8 mouse cellular contexts compared by ENCODE assay signal in the genomic region with DNA sequence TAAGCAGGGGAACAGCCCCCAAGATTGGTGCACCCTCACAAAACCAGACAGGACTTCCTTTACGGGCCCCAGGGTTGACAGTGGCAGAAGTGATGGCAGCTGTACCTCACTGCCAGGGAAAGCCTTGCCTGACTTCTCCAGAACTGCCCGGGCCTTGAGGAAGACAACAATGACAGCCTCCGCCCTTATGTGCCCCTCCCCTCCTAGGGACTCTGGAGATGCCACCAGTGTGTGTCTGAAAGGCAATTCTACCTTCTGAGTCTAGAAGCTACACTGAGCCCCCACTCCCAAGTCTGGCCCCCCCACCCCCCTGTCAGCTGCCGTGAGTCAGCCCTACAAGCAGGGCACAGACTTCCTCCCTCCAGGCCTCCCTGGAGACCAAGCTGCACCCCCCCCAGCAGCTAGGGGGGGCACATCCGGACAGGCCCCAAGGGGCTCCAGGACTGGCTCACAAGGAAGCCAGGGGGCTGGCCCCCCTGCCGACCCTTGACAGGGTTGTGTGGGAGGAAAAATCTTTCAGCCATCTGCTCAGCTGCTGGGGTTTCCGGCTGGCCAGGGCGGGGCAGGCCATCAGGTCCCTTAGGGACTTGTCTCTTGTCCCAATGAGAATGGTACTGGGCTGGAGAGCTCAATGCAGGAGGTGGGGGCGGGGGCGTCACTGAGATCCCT. TPM values are rescaled to one million over a fixed set of nuclear protein-coding genes. Genes with fewer than 3 reads are reported as not detected.
DNase-seq lines count a peak whose midpoint lies in the region; ATAC-seq lines count a peak whose summit lies in the region.

No protein-coding gene starts in this region.

- peak overlapping the region; percentile 37; the same call in 1 of the 2 replicates for H3K9ac ChIP-seq in kidney, embryonic 14.5 days (ENCODE audit: low read depth, low read length)
- no peak overlapping the region; the same call in 1 of the 2 replicates for H3K9ac ChIP-seq in stomach, embryonic 14.5 days (replicated peaks; ENCODE audit: low read depth, low read length)

- peak; percentile 14 for ATAC-seq in kidney, embryonic 14.5 days (ENCODE audit: low FRiP score, low TSS enrichment)
- no peak; the same call in 1 of the 2 replicates for ATAC-seq in stomach, embryonic 14.5 days (ENCODE audit: insufficient number of reproducible peaks, insufficient read depth, low FRiP score, low read depth)

- no peaks in the 10 kb centered on the region for H3K27me3 ChIP-seq in kidney, embryonic 14.5 days (ENCODE audit: control insufficient read depth, insufficient read depth, low read length)
- H3K27me3 ChIP-seq in stomach, embryonic 14.5 days (ENCODE audit: control insufficient read depth, insufficient read depth, low read length), result no peaks in the 10 kb centered on the region

- peaks cover 49% of the 10 kb centered on the region for H3K4me1 ChIP-seq in kidney, embryonic 14.5 days (ENCODE audit: control insufficient read depth, insufficient read depth, low read length)
- H3K4me1 ChIP-seq in stomach, embryonic 14.5 days (ENCODE audit: control insufficient read depth, insufficient read depth, low read length), result peaks cover 41% of the 10 kb centered on the region

- H3K4me2 ChIP-seq in kidney, embryonic 14.5 days (replicated peaks; ENCODE audit: low read depth, low read length), result peak overlapping the region; percentile 92
- H3K4me2 ChIP-seq in stomach, embryonic 14.5 days (replicated peaks; ENCODE audit: low read depth, low read length), result peak overlapping the region; percentile 88

- WGBS in kidney, embryonic 14.5 days, result 19% methylated on average over 10 of the region's 10 CpGs
- 42% methylated on average over 10 of the region's 10 CpGs for WGBS in stomach, embryonic 14.5 days

- H3K4me3 ChIP-seq in kidney, embryonic 14.5 days (ENCODE audit: low read length), result peak overlapping the region; percentile 79
- H3K4me3 ChIP-seq in stomach, embryonic 14.5 days (ENCODE audit: low read depth, low read length), result no peak overlapping the region

- H3K36me3 ChIP-seq in kidney, embryonic 14.5 days (ENCODE audit: control insufficient read depth, insufficient read depth, low read length), result no peaks in the 10 kb centered on the region
- no peaks in the 10 kb centered on the region for H3K36me3 ChIP-seq in stomach, embryonic 14.5 days (ENCODE audit: control insufficient read depth, insufficient read depth, low read length)

- no peaks in the 10 kb centered on the region for H3K9me3 ChIP-seq in kidney, embryonic 14.5 days (ENCODE audit: control insufficient read depth, low read length)
- H3K9me3 ChIP-seq in stomach, embryonic 14.5 days (ENCODE audit: control insufficient read depth, low read depth, low read length), result no peaks in the 10 kb centered on the region

- peak; percentile 53 for DNase-seq in 3T3-L1 (ENCODE audit: low read depth, low spot score)
- DNase-seq in NIH3T3 (ENCODE audit: low read depth), result peak; percentile 72
- DNase-seq in heart, adult 9 months (ENCODE audit: low spot score in 2 of 2), result peak; percentile 87 to 93
- DNase-seq in lung, postnatal 10 days, result peak; percentile 89
- DNase-seq in layer of hippocampus, postnatal 25 days (ENCODE audit: extremely low spot score in 1 of 2, low spot score in 1 of 2), result no peak
- no peak for DNase-seq in urinary bladder, postnatal 14 days (ENCODE audit: low spot score)

- H3K27ac ChIP-seq in kidney, embryonic 14.5 days (ENCODE audit: low read depth, low read length), result peak overlapping the region; percentile 73; the same call in 1 of the 2 replicates
- peak overlapping the region; percentile 21; the same call in 1 of the 2 replicates for H3K27ac ChIP-seq in stomach, embryonic 14.5 days (ENCODE audit: low read length)

RNA-seq across cellular contexts. Expression of gene Sh2b3, which starts 3.7 kb away (rescaled TPM):
- polyA plus RNA-seq in kidney, embryonic 14.5 days (2014; fragmentation: Nextera tagmentation; extraction: Ambion mirVana), result 18.1 and 22.9 TPM in 2 replicates
- 15.4 and 17.2 TPM in 2 replicates for polyA plus RNA-seq in stomach, embryonic 14.5 days (2014; fragmentation: Nextera tagmentation; extraction: Ambion mirVana)
- 10 to 100 TPM; 22.0 TPM for total RNA-seq in layer of hippocampus, postnatal 25 days (2021)

RNA-seq across cellular contexts. Expression of gene Pheta1, which starts 15.1 kb away (rescaled TPM):
- polyA plus RNA-seq in kidney, embryonic 14.5 days (2014; fragmentation: Nextera tagmentation; extraction: Ambion mirVana), result 16.1 and 22.6 TPM in 2 replicates
- 17.6 and 17.8 TPM in 2 replicates for polyA plus RNA-seq in stomach, embryonic 14.5 days (2014; fragmentation: Nextera tagmentation; extraction: Ambion mirVana)
- total RNA-seq in layer of hippocampus, postnatal 25 days (2021), result 10 to 100 TPM in 1 of 2 experiments, 1 to 10 TPM in 1; 7.8 to 10.2 TPM

Comparison
In these comparisons a context has a peak if more than half of its experiments do, and no peak if none do; other contexts are left out.
1. DNase-seq: peak in 3T3-L1 (single experiment), NIH3T3 (single experiment), heart, adult 9 months (2 of 2) and lung, postnatal 10 days (single experiment); none in layer of hippocampus, postnatal 25 days (0 of 2) and urinary bladder, postnatal 14 days (single experiment).